Mouse (Mus musculus) hindbrain, postnatal 0 days (tissue): ENCODE measurements around the gene Otud5. TPM values are rescaled to one million over a fixed set of nuclear protein-coding genes. Genes with fewer than 3 reads are reported as not detected.

Source experiments
- ATAC-seq: fragments of 200-750 bp; cut with Nextera tagmentation; 2 replicates; pipeline ENCODE4 v1.8.0; 2017; ENCODE audit warnings: mild to moderate bottlenecking, moderate TSS enrichment, moderate library complexity
- DNase-seq: peaks from one replicate; pipeline ENCODE4 v3.0.0-alpha.2; 2015; ENCODE audit warnings: low spot score
- H3K27ac ChIP-seq: fragments of 300-500 bp; sonication (generic); 2 replicates; pipeline ENCODE4 v1.5.1; 2014; ENCODE audit warnings: mild to moderate bottlenecking
- H3K27me3 ChIP-seq: fragments of 300-500 bp; sonication (generic); 2 replicates; pipeline ENCODE4 v1.6.1; 2014; ENCODE audit warnings: low read length, mixed read lengths; ENCODE audit not compliant: insufficient read depth
- H3K36me3 ChIP-seq: fragments of 300-500 bp; sonication (generic); 2 replicates; pipeline ENCODE4 v1.6.1; 2014; ENCODE audit warnings: low read length, mixed read lengths; ENCODE audit not compliant: insufficient read depth
- H3K4me1 ChIP-seq: fragments of 300-500 bp; sonication (generic); 2 replicates; pipeline ENCODE4 v1.6.1; 2014; ENCODE audit warnings: antibody characterized with exemption, low read length, mixed read lengths; ENCODE audit not compliant: insufficient read depth
- H3K4me2 ChIP-seq: fragments of 300-500 bp; sonication (generic); 2 replicates; pipeline ENCODE4 v1.6.1; 2014; ENCODE audit warnings: low read depth, mild to moderate bottlenecking, low read length, moderate library complexity, mixed read lengths
- H3K4me3 ChIP-seq: fragments of 300-500 bp; sonication (generic); 2 replicates; pipeline ENCODE4 v1.5.1; 2014; ENCODE audit warnings: low read length
- H3K9ac ChIP-seq: fragments of 300-500 bp; sonication (generic); replicated peaks from 2 replicates; pipeline ENCODE4 v1.6.1; 2014; ENCODE audit warnings: mild to moderate bottlenecking, low read length, moderate library complexity, mixed read lengths
- H3K9me3 ChIP-seq: fragments of 300-500 bp; sonication (generic); 2 replicates; pipeline ENCODE4 v1.6.1; 2016; ENCODE audit warnings: low read length, mixed read lengths
- CTCF ChIP-seq: IDR thresholded peaks from 2 replicates; pipeline ENCODE4 v1.5.1; 2016; ENCODE audit warnings: antibody characterized with exemption, control low read depth, low read depth
- WGBS: fragments of 180-500 bp; shearing (Covaris S2); extraction: QIAGEN DNeasy Blood & Tissue Kit; methylation state at CpG from one replicate; pipeline ENCODE4 v1.1.7; 2014; 5-methylcytosine and 5-hydroxymethylcytosine counted together
- polyA plus RNA-seq: library from polyadenylated mRNA; unstranded; fragments of >200 nt; fragmentation: Nextera tagmentation; extraction: Ambion mirVana; gene quantifications from 2 replicates; pipeline ENCODE4 v1.2.1, GENCODE M21; 2015
- total RNA-seq: library from RNA; depleted of rRNA; stranded (reverse); fragments of >200 nt; gene quantifications from 2 replicates; pipeline ENCODE4 v1.2.3, GENCODE M21; 2014

Otud5 gene
- total and polyA plus RNA-seq, 2 experiments from 2014 or later = 37.3 to 64.9 TPM

GRCm38 (mm10) chrX:7869826-7870225, 28.7 kb downstream of the Otud5 start:
- Histone ChIP-seq H3K4me3 (no peak overlapping the region), H3K27ac (no peak overlapping the region), H3K9ac (no peak overlapping the region), H3K9me3 (no peaks in the 10 kb centered on the region), H3K4me1 (no peaks in the 10 kb centered on the region), H3K27me3 (no peaks in the 10 kb centered on the region), H3K4me2 (no peak overlapping the region), H3K36me3 (no peaks in the 10 kb centered on the region; the same call in 1 of the 2 replicates)
- WGBS = 43% methylated on average over 3 of the region's 3 CpGs
- TF ChIP-seq CTCF = no peak
- ATAC-seq (no peak), DNase-seq (no peak)

GRCm38 (mm10) chrX:7878007-7878419, 36.8 kb downstream of the Otud5 start, which contains the start of gene Pim2:
Gene Pim2, plus strand, starts transcription at chrX:7878262.
- H3K36me3 ChIP-seq = no peaks in the 10 kb centered on the region; the same call in 1 of the 2 replicates
- H3K4me1 ChIP-seq = no peaks in the 10 kb centered on the region
- no peaks in the 10 kb centered on the region for H3K9me3 ChIP-seq
- DNase-seq = peak; percentile 89
- peak within 1 kb of the TSS; percentile 54 for H3K9ac ChIP-seq
- peak within 1 kb of the TSS; percentile 66 for H3K4me2 ChIP-seq
- peak within 1 kb of the TSS; percentile 53 for H3K4me3 ChIP-seq
- no peak for TF ChIP-seq CTCF
- WGBS = 22% methylated on average over 38 of the region's 38 CpGs
- ATAC-seq = peak; percentile 93
- H3K27ac ChIP-seq = peak within 1 kb of the TSS; percentile 60
- no peaks in the 10 kb centered on the region for H3K27me3 ChIP-seq

- no peaks in the 10 kb centered on the region for H3K9me3 ChIP-seq
- H3K36me3 ChIP-seq = no peaks in the 10 kb centered on the region; the same call in 1 of the 2 replicates
- no peaks in the 10 kb centered on the region for H3K27me3 ChIP-seq
- no peak for TF ChIP-seq CTCF
- peak overlapping the region; percentile 66 for H3K4me2 ChIP-seq
- ATAC-seq (peak; percentile 47), DNase-seq (no peak)
- WGBS = 28% methylated on average over 21 of the region's 21 CpGs
- peak overlapping the region; percentile 53 for H3K4me3 ChIP-seq
- H3K4me1 ChIP-seq = no peaks in the 10 kb centered on the region
- peak overlapping the region; percentile 54 for H3K9ac ChIP-seq
- H3K27ac ChIP-seq = peak overlapping the region; percentile 60
These were observed 37.3 kb downstream of the Otud5 start for GRCm38 (mm10) chrX:7878495-7878894.

GRCm38 (mm10) chrX:7879819-7880218, 38.7 kb downstream of the Otud5 start:
- Histone ChIP-seq H3K27ac (no peak overlapping the region; the same call in 1 of the 2 replicates), H3K36me3 (no peaks in the 10 kb centered on the region), H3K9me3 (no peaks in the 10 kb centered on the region), H3K4me3 (peak overlapping the region; percentile 53), H3K27me3 (no peaks in the 10 kb centered on the region), H3K4me1 (no peaks in the 10 kb centered on the region), H3K4me2 (peak overlapping the region; percentile 66), H3K9ac (peak overlapping the region; percentile 37; the same call in 1 of the 2 replicates)
- TF ChIP-seq CTCF = peak; percentile 62
- DNase-seq (peak; percentile 84), ATAC-seq (peak; percentile 62)
- 20% methylated on average over 11 of the region's 11 CpGs for WGBS

DNA sequence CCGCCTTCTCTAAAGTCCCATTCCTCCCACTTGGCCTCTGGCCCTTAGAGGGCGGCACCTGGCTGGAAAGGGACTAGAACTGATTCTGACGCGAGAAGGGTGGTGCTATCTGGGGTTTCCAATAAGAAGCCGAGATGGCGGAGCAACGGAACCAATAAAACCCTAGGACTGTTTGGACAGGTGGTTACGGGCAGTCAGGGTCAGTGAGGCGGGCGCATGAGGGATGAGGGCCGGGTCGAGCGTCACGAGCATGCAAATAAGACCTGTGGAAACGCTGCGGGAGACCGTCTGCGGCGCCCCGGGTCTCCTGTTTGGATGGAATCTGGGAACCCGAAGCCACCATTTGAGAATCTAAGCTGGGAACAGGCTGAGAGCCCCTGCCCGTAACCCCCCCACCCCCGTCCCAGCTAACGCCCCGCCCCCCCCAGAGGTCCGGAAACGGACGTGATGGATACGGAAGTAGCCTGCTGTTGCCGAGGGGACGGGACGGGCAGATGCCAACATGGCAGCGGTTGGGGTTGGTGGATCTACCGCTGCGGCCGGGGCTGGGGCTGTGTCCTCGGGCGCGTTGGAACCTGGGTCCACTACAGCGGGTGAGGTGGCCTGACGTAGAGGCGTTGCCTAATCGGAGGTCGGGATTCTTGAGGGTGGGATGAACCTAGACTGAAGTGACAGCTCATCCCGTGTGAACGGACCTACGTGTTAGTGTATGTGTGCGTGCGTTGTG, 42.8 kb downstream of the Otud5 start, which contains the start of gene Slc35a2:
Slc35a2 (plus strand) TSS at position 188 of the 727 bp plus-strand sequence.
- Histone ChIP-seq H3K4me3 (peak within 1 kb of the TSS; percentile 52), H3K4me2 (peak within 1 kb of the TSS; percentile 54), H3K27ac (peak within 1 kb of the TSS; percentile 86), H3K36me3 (0 out of 2 replicates have a peak, but pooled peaks cover 3% of the 10 kb centered on the region), H3K9ac (peak within 1 kb of the TSS; percentile 44), H3K27me3 (no peaks in the 10 kb centered on the region), H3K9me3 (no peaks in the 10 kb centered on the region), H3K4me1 (no peaks in the 10 kb centered on the region)
- TF ChIP-seq CTCF = peak; percentile 21
- ATAC-seq = peak; percentile 95
- peak; percentile 90 for DNase-seq
- WGBS = 22% methylated on average over 49 of the region's 49 CpGs

GRCm38 (mm10) chrX:7898211-7898610, 57.0 kb downstream of the Otud5 start:
- no peaks in the 10 kb centered on the region for H3K27me3 ChIP-seq
- peak overlapping the region; percentile 90 for H3K27ac ChIP-seq
- H3K4me3 ChIP-seq = peak overlapping the region; percentile 54
- no peaks in the 10 kb centered on the region for H3K4me1 ChIP-seq
- ATAC-seq = no peak
- DNase-seq = no peak
- no peak for TF ChIP-seq CTCF
- H3K9ac ChIP-seq = peak overlapping the region; percentile 45
- no peaks in the 10 kb centered on the region for H3K9me3 ChIP-seq
- H3K4me2 ChIP-seq = peak overlapping the region; percentile 61
- 37% methylated on average over 13 of the region's 13 CpGs for WGBS
- peaks cover 5% of the 10 kb centered on the region; the same call in 1 of the 2 replicates for H3K36me3 ChIP-seq
